Mouse (Mus musculus) kidney, embryonic 16.5 days (tissue): ENCODE measurements around the gene Hapln2. TPM values are rescaled to one million over a fixed set of nuclear protein-coding genes. Genes with fewer than 3 reads are reported as not detected.
A peak's percentile ranks its signal among the peaks of the same experiment; 100 is the strongest.

Experiments used
- ATAC-seq: fragments of 200-750 bp; cut with Nextera tagmentation; 2 replicates; pipeline ENCODE4 v1.8.0; 2017; ENCODE audit warnings: moderate TSS enrichment; ENCODE audit not compliant: low FRiP score, low TSS enrichment
- H3K27ac ChIP-seq: fragments of 300-500 bp; sonication (generic); 2 replicates; pipeline ENCODE4 v1.5.1; 2014; ENCODE audit warnings: low read length
- H3K27me3 ChIP-seq: fragments of 300-500 bp; sonication (generic); 2 replicates; pipeline ENCODE4 v1.6.1; 2014; ENCODE audit warnings: low read length, control low read depth, mixed read lengths; ENCODE audit not compliant: insufficient read depth
- H3K36me3 ChIP-seq: fragments of 300-500 bp; sonication (generic); 2 replicates; pipeline ENCODE4 v1.6.1; 2014; ENCODE audit warnings: low read length, control low read depth, mixed read lengths; ENCODE audit not compliant: insufficient read depth
- H3K4me1 ChIP-seq: fragments of 300-500 bp; sonication (generic); 2 replicates; pipeline ENCODE4 v1.6.1; 2014; ENCODE audit warnings: low read length, control low read depth, mixed read lengths; ENCODE audit not compliant: insufficient read depth
- H3K4me2 ChIP-seq: fragments of 300-500 bp; sonication (generic); replicated peaks from 2 replicates; pipeline ENCODE4 v1.6.1; 2014; ENCODE audit warnings: low read depth, low read length
- H3K4me3 ChIP-seq: fragments of 300-500 bp; sonication (generic); 2 replicates; pipeline ENCODE4 v1.5.1; 2014; ENCODE audit warnings: mild to moderate bottlenecking, low read length
- H3K9ac ChIP-seq: fragments of 300-500 bp; sonication (generic); replicated peaks from 2 replicates; pipeline ENCODE4 v1.6.1; 2014; ENCODE audit warnings: low read length
- H3K9me3 ChIP-seq: fragments of 300-500 bp; sonication (generic); 2 replicates; pipeline ENCODE4 v1.6.1; 2016; ENCODE audit warnings: low read length, control low read depth
- WGBS: fragments of 180-500 bp; shearing (Covaris S2); extraction: QIAGEN DNeasy Blood & Tissue Kit; methylation state at CpG from one replicate; pipeline ENCODE4 v1.1.7; 2014; 5-methylcytosine and 5-hydroxymethylcytosine counted together
- polyA plus RNA-seq: library from polyadenylated mRNA; unstranded; fragments of >200 nt; fragmentation: Nextera tagmentation; extraction: Ambion mirVana; gene quantifications from 2 replicates; pipeline ENCODE4 v1.2.1, GENCODE M21; 2015

Gene Hapln2
- polyA plus RNA-seq, 1 experiment from 2014 or later: 0.16 TPM

- Histone ChIP-seq H3K4me3 (peak overlapping the region; percentile 74), H3K36me3 (peaks cover 18% of the 10 kb centered on the region), H3K4me1 (peaks cover 45% of the 10 kb centered on the region), H3K4me2 (peak overlapping the region; percentile 91), H3K9ac (peak overlapping the region; percentile 85), H3K27ac (peak overlapping the region; percentile 85), H3K9me3 (no peaks in the 10 kb centered on the region), H3K27me3 (no peaks in the 10 kb centered on the region)
- ATAC-seq: peak; percentile 39; the same call in 1 of the 2 replicates
- WGBS: 17% methylated on average over 5 of the region's 5 CpGs
Observed at GRCm38 (mm10) chr3:87972776-87973175, 54.6 kb downstream of the Hapln2 start.

DNA sequence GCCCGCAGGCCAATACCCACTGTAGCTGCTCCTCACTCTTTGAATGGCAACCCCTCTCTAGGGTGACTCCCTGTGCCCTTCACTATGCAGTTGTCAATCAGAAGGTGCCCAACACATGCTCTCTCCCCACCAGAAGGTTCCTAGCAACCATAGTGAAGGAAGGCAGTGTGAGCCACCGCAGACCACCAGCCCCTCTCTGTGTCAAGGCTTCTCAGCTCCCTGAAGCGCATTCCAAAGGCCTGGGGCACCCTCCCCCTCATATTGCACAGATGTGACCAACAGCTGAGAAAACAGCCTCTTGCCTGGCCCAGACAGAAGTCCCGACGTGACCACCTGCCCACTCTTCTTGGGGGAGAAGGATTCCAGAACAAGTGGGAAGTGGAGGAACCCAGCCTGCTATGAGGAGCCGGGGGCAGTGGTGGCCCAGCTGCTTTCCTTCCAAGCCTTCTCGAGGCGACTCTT is 55.1 kb downstream of the Hapln2 start:
- WGBS: 6% methylated on average over 8 of the region's 8 CpGs
- Histone ChIP-seq H3K4me3 (peak overlapping the region; percentile 74), H3K4me2 (peak overlapping the region; percentile 91), H3K27ac (peak overlapping the region; percentile 85), H3K9me3 (no peaks in the 10 kb centered on the region), H3K4me1 (peaks cover 45% of the 10 kb centered on the region), H3K36me3 (peaks cover 14% of the 10 kb centered on the region), H3K27me3 (no peaks in the 10 kb centered on the region), H3K9ac (peak overlapping the region; percentile 85)
- ATAC-seq: peak; percentile 14; the same call in 1 of the 2 replicates

Other genes starting within 250 kb of the Hapln2 start
- 6.1 and 6.4 TPM in 2 replicates for gene Ntrk1, start 232.4 kb downstream of the Hapln2 start, polyA plus RNA-seq
- 2.7 and 2.8 TPM in 2 replicates for gene Insrr, start 230.6 kb downstream of the Hapln2 start, polyA plus RNA-seq
- 60.2 and 62.9 TPM in 2 replicates for gene Pear1, start 203.3 kb downstream of the Hapln2 start, polyA plus RNA-seq
- gene Sh2d2a, start 180.8 kb downstream of the Hapln2 start, polyA plus RNA-seq: 0.09 TPM in 1 of 2 replicates, not detected in the other
- 13.3 and 13.8 TPM in 2 replicates for gene Prcc, start 142.0 kb downstream of the Hapln2 start, polyA plus RNA-seq
- 83.2 and 115 TPM in 2 replicates for gene Hdgf, start 121.3 kb downstream of the Hapln2 start, polyA plus RNA-seq
- gene Mrpl24, start 108.1 kb downstream of the Hapln2 start, polyA plus RNA-seq: 76.1 and 80.1 TPM in 2 replicates
- 60.2 and 68.7 TPM in 2 replicates for gene Isg20l2, start 97.3 kb downstream of the Hapln2 start, polyA plus RNA-seq
- gene Rrnad1, start 96.9 kb downstream of the Hapln2 start, polyA plus RNA-seq: 19.9 and 22.7 TPM in 2 replicates
- 62.0 and 67.8 TPM in 2 replicates for gene Crabp2, start 78.9 kb downstream of the Hapln2 start, polyA plus RNA-seq
- 25.7 and 26.6 TPM in 2 replicates for gene Nes, start 56.5 kb downstream of the Hapln2 start, polyA plus RNA-seq
- 0.10 TPM in 1 of 2 replicates, not detected in the other for gene Bcan, start 27.4 kb downstream of the Hapln2 start, polyA plus RNA-seq
- gene Gpatch4, start 15.5 kb upstream of the Hapln2 start, polyA plus RNA-seq: 35.2 and 42.8 TPM in 2 replicates
- 181 and 190 TPM in 2 replicates for gene Naxe, start 30.9 kb upstream of the Hapln2 start, polyA plus RNA-seq
- gene Ttc24, start 50.7 kb upstream of the Hapln2 start, polyA plus RNA-seq: not detected in 2 replicates
- gene Iqgap3, start 54.4 kb upstream of the Hapln2 start, polyA plus RNA-seq: 20.9 and 23.6 TPM in 2 replicates
- 16.9 and 20.2 TPM in 2 replicates for gene Mef2d, start 114.8 kb upstream of the Hapln2 start, polyA plus RNA-seq
- gene Rhbg, start 227.1 kb upstream of the Hapln2 start, polyA plus RNA-seq: 11.5 and 13.5 TPM in 2 replicates